Mouse (Mus musculus) liver, adult 2 months (tissue): ENCODE measurements around the gene Tk1.
"Not testable (repeated sequence)": the region's sequence is repeated elsewhere in the genome, so short reads cannot be mapped to it uniquely, and the experiment has no call there.

Experiments
- CTCF ChIP-seq: fragments of 200-500 bp; IDR thresholded peaks from 2 replicates; pipeline ENCODE4 v1.5.1; 2011; ENCODE audit warnings: low read depth, low read length, control low read depth
- POLR2A ChIP-seq: fragments of 200-500 bp; IDR thresholded peaks from 2 replicates; pipeline ENCODE4 v1.6.1; 2011; ENCODE audit warnings: low read length, control low read depth; ENCODE audit not compliant: insufficient read depth; ENCODE audit errors: extremely low read depth

DNA sequence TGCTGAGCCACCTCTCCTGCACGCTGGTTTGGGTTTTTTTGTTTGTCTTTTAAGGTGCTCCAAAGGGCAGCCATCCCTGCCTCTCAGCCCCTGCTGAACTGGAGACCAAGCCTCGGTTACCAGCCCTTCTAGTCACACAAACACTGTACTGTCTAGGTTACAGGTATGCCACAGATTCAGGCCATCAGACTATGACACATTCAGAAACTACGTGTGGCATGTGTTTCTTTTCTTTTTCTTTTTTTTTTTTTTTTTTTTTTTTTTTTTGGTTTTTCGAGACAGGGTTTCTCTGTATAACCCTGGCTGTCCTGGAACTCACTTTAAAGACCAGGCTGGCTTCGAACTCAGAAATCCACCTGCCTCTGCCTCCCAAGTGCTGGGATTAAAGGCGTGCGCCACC is 37.4 kb downstream of the Tk1 start:
- not testable (repeated sequence) for TF ChIP-seq CTCF, POLR2A
